Mouse (Mus musculus) E14TG2a.4 (cell line): ENCODE results near the gene Hcn2.

Experiments used
- H3K27me3 ChIP-seq: 2 replicates; pipeline ENCODE4 v1.6.1; 2014; ENCODE audit warnings: low read length, control low read depth; ENCODE audit not compliant: insufficient read depth
- H3K36me3 ChIP-seq: 2 replicates; pipeline ENCODE4 v1.6.1; 2014; ENCODE audit warnings: low read length, control low read depth; ENCODE audit not compliant: insufficient read depth
- H3K4me1 ChIP-seq: replicated peaks from 2 replicates; pipeline ENCODE4 v1.6.1; 2014; ENCODE audit warnings: low read depth, low read length, control low read depth
- H3K4me3 ChIP-seq: replicated peaks from 2 replicates; pipeline ENCODE4 v1.5.1; 2014; ENCODE audit warnings: mild to moderate bottlenecking, low read length
- H3K9me3 ChIP-seq: 2 replicates; pipeline ENCODE4 v1.6.1; 2014; ENCODE audit warnings: low read length, control low read depth
- CTCF ChIP-seq: conservative IDR thresholded peaks from 2 replicates; pipeline ENCODE4 v1.5.1; 2014; ENCODE audit warnings: low read length
- NANOG ChIP-seq: IDR thresholded peaks from 2 replicates; pipeline ENCODE4 v1.6.1; 2014; ENCODE audit warnings: borderline replicate concordance, low read length, mixed read lengths
- POU5F1 ChIP-seq: IDR thresholded peaks from 2 replicates; pipeline ENCODE4 v1.6.1; 2014; ENCODE audit warnings: low read length, borderline replicate concordance

The Hcn2 gene

GRCm38 (mm10) chr10:79726090-79726489, 9.7 kb downstream of the Hcn2 start:
- H3K4me3 ChIP-seq: no peak overlapping the region
- peaks cover 59% of the 10 kb centered on the region for H3K4me1 ChIP-seq
- TF ChIP-seq POU5F1 (no peak), NANOG (no peak), CTCF (peak; percentile 67)
- H3K36me3 ChIP-seq: peaks cover 26% of the 10 kb centered on the region; the same call in 1 of the 2 replicates
- H3K9me3 ChIP-seq: peaks cover 13% of the 10 kb centered on the region
- no peaks in the 10 kb centered on the region for H3K27me3 ChIP-seq

GRCm38 (mm10) chr10:79728323-79729249, 12.2 kb downstream of the Hcn2 start:
- no peaks in the 10 kb centered on the region for H3K27me3 ChIP-seq
- TF ChIP-seq CTCF: no peak
- no peak for TF ChIP-seq POU5F1
- no peak for TF ChIP-seq NANOG

GRCm38 (mm10) chr10:79729357-79729965, 13.0 kb downstream of the Hcn2 start:
- H3K4me3 ChIP-seq: no peak overlapping the region
- no peak for TF ChIP-seq NANOG
- no peak for TF ChIP-seq POU5F1
- TF ChIP-seq CTCF: no peak
- peaks cover 13% of the 10 kb centered on the region for H3K9me3 ChIP-seq
- peaks cover 48% of the 10 kb centered on the region for H3K36me3 ChIP-seq
- peaks cover 47% of the 10 kb centered on the region for H3K4me1 ChIP-seq
- H3K27me3 ChIP-seq: no peaks in the 10 kb centered on the region; the same call in 1 of the 2 replicates

More at GRCm38 (mm10) chr10:79728323-79729249, 12.2 kb downstream of the Hcn2 start:
- H3K36me3 ChIP-seq: peaks cover 41% of the 10 kb centered on the region
- H3K4me3 ChIP-seq: peak overlapping the region; percentile 23; the same call in 1 of the 2 replicates
- peaks cover 47% of the 10 kb centered on the region for H3K4me1 ChIP-seq
- peaks cover 13% of the 10 kb centered on the region for H3K9me3 ChIP-seq

- Histone ChIP-seq H3K27me3 (no peaks in the 10 kb centered on the region; the same call in none of the 2 replicates), H3K9me3 (peaks cover 16% of the 10 kb centered on the region), H3K4me1 (peaks cover 40% of the 10 kb centered on the region), H3K4me3 (no peak overlapping the region), H3K36me3 (peaks cover 48% of the 10 kb centered on the region)
- TF ChIP-seq POU5F1 (no peak), CTCF (peak; percentile 95)
Measured at GRCm38 (mm10) chr10:79732500-79732899, 16.1 kb downstream of the Hcn2 start.

- no peak overlapping the region for H3K4me3 ChIP-seq
- peaks cover 60% of the 10 kb centered on the region for H3K36me3 ChIP-seq
- no peak for TF ChIP-seq POU5F1
- no peak for TF ChIP-seq NANOG
- no peak for TF ChIP-seq CTCF
- peaks cover 30% of the 10 kb centered on the region for H3K4me1 ChIP-seq
- H3K27me3 ChIP-seq: no peaks in the 10 kb centered on the region; the same call in none of the 2 replicates
- peaks cover 28% of the 10 kb centered on the region for H3K9me3 ChIP-seq
Measured at GRCm38 (mm10) chr10:79733847-79734246, 17.4 kb downstream of the Hcn2 start.

GRCm38 (mm10) chr10:79735361-79735760, 18.9 kb downstream of the Hcn2 start:
- Histone ChIP-seq H3K9me3 (peaks cover 43% of the 10 kb centered on the region), H3K4me3 (peak overlapping the region; percentile 78), H3K4me1 (peaks cover 23% of the 10 kb centered on the region), H3K27me3 (no peaks in the 10 kb centered on the region; the same call in none of the 2 replicates), H3K36me3 (peaks cover 75% of the 10 kb centered on the region)
- TF ChIP-seq NANOG: no peak
- no peak for TF ChIP-seq CTCF
- TF ChIP-seq POU5F1: no peak

- no peaks in the 10 kb centered on the region; the same call in none of the 2 replicates for H3K27me3 ChIP-seq
- peaks cover 81% of the 10 kb centered on the region for H3K36me3 ChIP-seq
- no peak overlapping the region for H3K4me3 ChIP-seq
- TF ChIP-seq POU5F1 (no peak), NANOG (no peak), CTCF (no peak)
- H3K9me3 ChIP-seq: peaks cover 57% of the 10 kb centered on the region
- H3K4me1 ChIP-seq: peaks cover 23% of the 10 kb centered on the region
Measured at GRCm38 (mm10) chr10:79736706-79737105, 20.3 kb downstream of the Hcn2 start.

- peaks cover 16% of the 10 kb centered on the region for H3K4me1 ChIP-seq
- H3K4me3 ChIP-seq: peak overlapping the region; percentile 48
- H3K27me3 ChIP-seq: no peaks in the 10 kb centered on the region; the same call in none of the 2 replicates
- TF ChIP-seq CTCF (no peak; the same call in 1 of the 2 replicates), POU5F1 (no peak), NANOG (no peak)
- peaks cover 86% of the 10 kb centered on the region for H3K36me3 ChIP-seq
- H3K9me3 ChIP-seq: peaks cover 71% of the 10 kb centered on the region
Measured at GRCm38 (mm10) chr10:79738259-79738658, 21.8 kb downstream of the Hcn2 start.

- Histone ChIP-seq H3K9me3 (peaks cover 72% of the 10 kb centered on the region), H3K36me3 (peaks cover 88% of the 10 kb centered on the region), H3K4me1 (peaks cover 22% of the 10 kb centered on the region), H3K27me3 (no peaks in the 10 kb centered on the region; the same call in none of the 2 replicates), H3K4me3 (0 out of 2 replicates have a peak overlapping the region, but pooled peaks have one; percentile 48)
- TF ChIP-seq CTCF (no peak), POU5F1 (peak; percentile 41)
Measured at GRCm38 (mm10) chr10:79739234-79739633, 22.8 kb downstream of the Hcn2 start.
